Mouse (Mus musculus) brain, embryonic 14.5 days (tissue): Measurements from ENCODE around the gene Cox10.

Experiments used
- CTCF ChIP-seq: fragments of 200-500 bp; IDR thresholded peaks from 2 replicates; pipeline ENCODE4 v1.5.1; 2012; ENCODE audit warnings: inconsistent platforms, mild to moderate bottlenecking, moderate library complexity, borderline replicate concordance; ENCODE audit not compliant: insufficient read depth, insufficient read length; ENCODE audit errors: extremely low read depth
- POLR2A ChIP-seq: fragments of 200-500 bp; IDR thresholded peaks from 2 replicates; pipeline ENCODE4 v1.6.1; 2012; ENCODE audit warnings: mild to moderate bottlenecking, inconsistent platforms, borderline replicate concordance; ENCODE audit not compliant: poor library complexity, insufficient read depth, insufficient read length, severe bottlenecking; ENCODE audit errors: extremely low read depth

GRCm38 (mm10) chr11:64003484-64003883 lies 75.8 kb downstream of the Cox10 start:
- TF ChIP-seq CTCF, result no peak
- TF ChIP-seq POLR2A, result no peak
